Mouse (Mus musculus) CH12.LX (cell line): ENCODE results near the gene Runx2. TPM values are rescaled to one million over a fixed set of nuclear protein-coding genes. Genes with fewer than 3 reads are reported as not detected.

Experiments
- DNase-seq: peaks from one replicate; pipeline ENCODE4 v3.0.0-alpha.2; 2013; ENCODE audit errors: extremely low read depth
- H3K27ac ChIP-seq: 2 replicates; pipeline ENCODE4 v1.5.1; 2012; ENCODE audit warnings: low read depth, mild to moderate bottlenecking, control low read depth, moderate library complexity; ENCODE audit not compliant: insufficient read depth
- H3K27me3 ChIP-seq: replicated peaks from 2 replicates; pipeline ENCODE3; 2012; ENCODE audit warnings: inconsistent platforms
- H3K36me3 ChIP-seq, 2 experiments: replicated peaks in 1 of 2; 2 replicates each; pipeline versions ENCODE3 to v1.6.1; 2012; ENCODE audit warnings: inconsistent platforms in 1 of 2, low read length in 1 of 2, mild to moderate bottlenecking in 1 of 2, mixed read lengths in 1 of 2, moderate library complexity in 1 of 2; ENCODE audit not compliant: control insufficient read depth in 1 of 2, insufficient read depth in 1 of 2
- H3K4me1 ChIP-seq, 2 experiments: 2 replicates each; pipeline ENCODE4 v1.6.1; 2012; ENCODE audit warnings: inconsistent platforms in 1 of 2, moderate library complexity in 1 of 2; ENCODE audit not compliant: insufficient read depth in 2 of 2, control insufficient read depth in 1 of 2
- H3K4me2 ChIP-seq: 2 replicates; pipeline ENCODE4 v1.6.1; 2012; ENCODE audit warnings: low read depth, mild to moderate bottlenecking, control low read depth; ENCODE audit not compliant: poor library complexity, insufficient read depth, severe bottlenecking
- H3K4me3 ChIP-seq, 3 experiments: fragments of 150-350 bp in 1 of 3; sonication (generic) in 1 of 3; replicated peaks in 1 of 3; 2 replicates each; pipeline versions ENCODE3 to v1.5.1; 2011 to 2012; ENCODE audit warnings: low read depth in 2 of 3, low read length in 2 of 3, mild to moderate bottlenecking in 2 of 3, moderate library complexity in 2 of 3, control low read depth in 1 of 3, improper control_type of control experiment in 1 of 3, inconsistent platforms in 1 of 3, mixed read lengths in 1 of 3; ENCODE audit not compliant: poor library complexity in 1 of 3
- H3K79me2 ChIP-seq: replicated peaks from 2 replicates; pipeline ENCODE4 v1.6.1; 2012; ENCODE audit warnings: mild to moderate bottlenecking, moderate library complexity; ENCODE audit not compliant: control insufficient read depth, poor library complexity, insufficient read depth, severe bottlenecking; ENCODE audit errors: extremely low read depth
- H3K9ac ChIP-seq: 2 replicates; pipeline ENCODE4 v1.6.1; 2012; ENCODE audit warnings: low read depth, mild to moderate bottlenecking, control low read depth, moderate library complexity; ENCODE audit not compliant: insufficient read depth
- H3K9me3 ChIP-seq: replicated peaks from 2 replicates; pipeline ENCODE3; 2012; ENCODE audit warnings: low read length, inconsistent platforms, mixed read lengths
- BHLHE40 ChIP-seq: IDR thresholded peaks from 2 replicates; pipeline ENCODE4 v1.6.1; 2011; ENCODE audit warnings: mild to moderate bottlenecking, low read depth, low read length, improper control_type of control experiment
- CHD1 ChIP-seq: IDR thresholded peaks from 2 replicates; pipeline ENCODE4 v1.6.1; 2012; ENCODE audit warnings: low read depth, low read length, improper control_type of control experiment, inconsistent platforms
- CHD2 ChIP-seq: IDR thresholded peaks from 2 replicates; pipeline ENCODE4 v1.6.1; 2011; ENCODE audit warnings: low read length, improper control_type of control experiment
- CTCF ChIP-seq, 2 experiments: IDR thresholded peaks in 1 of 2; conservative IDR thresholded peaks in 1 of 2; 2 replicates each; pipeline ENCODE4 v1.5.1; 2011 to 2012; ENCODE audit warnings: low read depth in 2 of 2, low read length in 2 of 2, improper control_type of control experiment in 1 of 2, inconsistent platforms in 1 of 2, mild to moderate bottlenecking in 1 of 2, moderate library complexity in 1 of 2
- ELF1 ChIP-seq: IDR thresholded peaks from 2 replicates; pipeline ENCODE4 v1.6.1; 2014; ENCODE audit warnings: low read depth, mild to moderate bottlenecking, inconsistent platforms, low read length, improper control_type of control experiment
- EP300 ChIP-seq: IDR thresholded peaks from 2 replicates; pipeline ENCODE4 v1.6.1; 2011; ENCODE audit warnings: low read length, improper control_type of control experiment
- ETS1 ChIP-seq: conservative IDR thresholded peaks from 2 replicates; pipeline ENCODE4 v1.6.1; 2012; ENCODE audit warnings: low read depth, mild to moderate bottlenecking, inconsistent platforms, low read length, improper control_type of control experiment, moderate library complexity
- GABPA ChIP-seq: IDR thresholded peaks from 2 replicates; pipeline ENCODE4 v1.6.1; 2012; ENCODE audit warnings: low read depth, low read length, improper control_type of control experiment, inconsistent platforms; ENCODE audit not compliant: insufficient replicate concordance
- HCFC1 ChIP-seq: IDR thresholded peaks from 2 replicates; pipeline ENCODE4 v1.6.1; 2012; ENCODE audit warnings: low read depth, mild to moderate bottlenecking, inconsistent platforms, low read length, improper control_type of control experiment
- IRF4 ChIP-seq: IDR thresholded peaks from 2 replicates; pipeline ENCODE4 v1.6.1; 2014; ENCODE audit warnings: low read depth, mild to moderate bottlenecking, inconsistent platforms, low read length, improper control_type of control experiment
- JUND ChIP-seq: conservative IDR thresholded peaks from 2 replicates; pipeline ENCODE4 v1.6.1; 2011; ENCODE audit warnings: low read depth, low read length, improper control_type of control experiment
- KAT2A ChIP-seq: IDR thresholded peaks from 2 replicates; pipeline ENCODE4 v1.6.1; 2012; ENCODE audit warnings: low read length, improper control_type of control experiment, inconsistent platforms; ENCODE audit not compliant: insufficient replicate concordance
- MAFK ChIP-seq: IDR thresholded peaks from 2 replicates; pipeline ENCODE4 v1.6.1; 2011; ENCODE audit warnings: low read length, improper control_type of control experiment; ENCODE audit not compliant: insufficient replicate concordance
- MAX ChIP-seq: IDR thresholded peaks from 2 replicates; pipeline ENCODE4 v1.6.1; 2011; ENCODE audit warnings: low read length, improper control_type of control experiment
- MAZ ChIP-seq: IDR thresholded peaks from 2 replicates; pipeline ENCODE4 v1.6.1; 2012; ENCODE audit warnings: low read depth, mild to moderate bottlenecking, inconsistent platforms, low read length, improper control_type of control experiment, moderate library complexity
- MEF2A ChIP-seq: IDR thresholded peaks from 2 replicates; pipeline ENCODE4 v1.6.1; 2014; ENCODE audit warnings: low read depth, mild to moderate bottlenecking, inconsistent platforms, low read length, improper control_type of control experiment, borderline replicate concordance
- MXI1 ChIP-seq: IDR thresholded peaks from 2 replicates; pipeline ENCODE4 v1.6.1; 2011; ENCODE audit warnings: mild to moderate bottlenecking, low read depth, low read length, improper control_type of control experiment
- MYC ChIP-seq: IDR thresholded peaks from 2 replicates; pipeline ENCODE4 v1.6.1; 2011; ENCODE audit warnings: low read depth, mild to moderate bottlenecking, improper control_type of control experiment, low read length
- NELFE ChIP-seq: IDR thresholded peaks from 2 replicates; pipeline ENCODE4 v1.6.1; 2011; ENCODE audit warnings: low read depth, low read length, improper control_type of control experiment
- NRF1 ChIP-seq: IDR thresholded peaks from 2 replicates; pipeline ENCODE4 v1.6.1; 2014; ENCODE audit warnings: low read depth, mild to moderate bottlenecking, inconsistent platforms, low read length, improper control_type of control experiment, moderate library complexity
- PAX5 ChIP-seq: IDR thresholded peaks from 2 replicates; pipeline ENCODE4 v1.6.1; 2012; ENCODE audit warnings: low read length, inconsistent platforms, mixed read lengths
- RAD21 ChIP-seq: IDR thresholded peaks from 2 replicates; pipeline ENCODE4 v1.6.1; 2011; ENCODE audit warnings: low read depth, mild to moderate bottlenecking, low read length, improper control_type of control experiment, moderate library complexity
- RCOR1 ChIP-seq: conservative IDR thresholded peaks from 2 replicates; pipeline ENCODE4 v1.6.1; 2012; ENCODE audit warnings: low read depth, mild to moderate bottlenecking, inconsistent platforms, low read length, improper control_type of control experiment
- SIN3A ChIP-seq: IDR thresholded peaks from 2 replicates; pipeline ENCODE4 v1.6.1; 2012; ENCODE audit warnings: low read length, improper control_type of control experiment, inconsistent platforms
- SMC3 ChIP-seq: IDR thresholded peaks from 2 replicates; pipeline ENCODE4 v1.6.1; 2011; ENCODE audit warnings: low read depth, low read length, improper control_type of control experiment
- TBP ChIP-seq: conservative IDR thresholded peaks from 2 replicates; pipeline ENCODE4 v1.6.1; 2011; ENCODE audit warnings: low read depth, low read length, improper control_type of control experiment
- TCF12 ChIP-seq: IDR thresholded peaks from 2 replicates; pipeline ENCODE4 v1.6.1; 2014; ENCODE audit warnings: low read depth, mild to moderate bottlenecking, inconsistent platforms, low read length, improper control_type of control experiment
- UBTF ChIP-seq: IDR thresholded peaks from 2 replicates; pipeline ENCODE4 v1.6.1; 2012; ENCODE audit warnings: low read depth, mild to moderate bottlenecking, inconsistent platforms, low read length, improper control_type of control experiment, moderate library complexity
- USF1 ChIP-seq: IDR thresholded peaks from 2 replicates; pipeline ENCODE4 v1.6.1; 2014; ENCODE audit warnings: low read depth, mild to moderate bottlenecking, inconsistent platforms, low read length, improper control_type of control experiment
- USF2 ChIP-seq: conservative IDR thresholded peaks from 2 replicates; pipeline ENCODE4 v1.6.1; 2011; ENCODE audit warnings: low read depth, low read length, improper control_type of control experiment
- ZKSCAN1 ChIP-seq: IDR thresholded peaks from 2 replicates; pipeline ENCODE4 v1.6.1; 2012; ENCODE audit warnings: low read depth, inconsistent platforms, low read length, improper control_type of control experiment, borderline replicate concordance
- ZNF384 ChIP-seq: IDR thresholded peaks from 2 replicates; pipeline ENCODE4 v1.6.1; 2012; ENCODE audit warnings: low read depth, low read length, improper control_type of control experiment, inconsistent platforms
- dilution Hi-C: fragments of 300-500 bp; cut with MboI; formaldehyde crosslinking; loops from 2 replicates; pipeline ENCODE4 v1.14.3; 2020; ENCODE audit warnings: low sequenced_read_pairs; ENCODE audit not compliant: extremely low pct_unique_long_range_greater_than_20kb, extremely low pct_ligation_motif_present
- in situ Hi-C: fragments of 300-500 bp; cut with MboI; formaldehyde crosslinking; loops from 3 replicates; pipeline ENCODE4 v1.14.3; 2019; ENCODE audit warnings: low sequenced_read_pairs, low pct_ligation_motif_present, low pct_unique_long_range_greater_than_20kb, mixed read lengths
- polyA plus RNA-seq: library from polyadenylated mRNA; unstranded; fragments of >175 nt; gene quantifications from 2 replicates; pipeline ENCODE4 v1.2.1, GENCODE M21; 2012; ENCODE audit warnings: low read depth; ENCODE audit not compliant: insufficient read length
- total RNA-seq, 2 experiments: library from RNA; depleted of rRNA; stranded (reverse); fragments of 300-350 nt in 1 of 2; fragments of >200 nt in 1 of 2; gene quantifications; 2 replicates each; pipeline ENCODE4 v1.2.3; 2012 to 2014

Runx2 gene
- total and polyA plus RNA-seq, 3 experiments, result 0.70 to 1.4 (median 1.1) TPM

- in situ Hi-C loops, result no loop called here
- dilution Hi-C loops, result no loop called here
- Histone ChIP-seq H3K4me2 (peak overlapping the region; percentile 33; the same call in 1 of the 2 replicates), H3K79me2 (no peaks in the 10 kb centered on the region), H3K9me3 (no peaks in the 10 kb centered on the region), H3K4me1 (peaks cover 14 to 24% of the 10 kb centered on the region in 2 experiments), H3K27ac (peak overlapping the region; percentile 96), H3K36me3 (no peaks in the 10 kb centered on the region)
- TF ChIP-seq JUND (no peak), IRF4 (no peak), TBP (no peak), CTCF (conservative IDR thresholded peaks at IDR 0.05 in 1 of 2, IDR thresholded peaks at IDR 0.05 in 1 of 2; ENCODE audit: low read depth in 2 of 2, low read length in 2 of 2) (no peak), MXI1 (peak; percentile 64; the same call in 1 of the 2 replicates), ETS1 (peak; percentile 55), KAT2A (no peak), SIN3A (0 out of 2 replicates have a peak, but pooled peaks have one; percentile 64), PAX5 (no peak), NRF1 (no peak), ELF1 (peak; percentile 60), CHD2 (no peak), HCFC1 (no peak), ZKSCAN1 (no peak), USF2 (no peak), MAX (peak; percentile 61), MAZ (no peak)
- TF ChIP-seq, all 38 proteins: peak for 5
- peak overlapping the region in 1 of 3 experiments; percentile 32 for H3K4me3 ChIP-seq
- peak overlapping the region; percentile 57 for H3K9ac ChIP-seq
- H3K27me3 ChIP-seq, result no peaks in the 10 kb centered on the region
- DNase-seq, result no peak
Observed at GRCm38 (mm10) chr17:44606245-44606644, 208.4 kb downstream of the Runx2 start.

GRCm38 (mm10) chr17:44605749-44606148 lies 208.8 kb downstream of the Runx2 start:
- peak overlapping the region; percentile 96 for H3K27ac ChIP-seq
- H3K4me2 ChIP-seq, result peak overlapping the region; percentile 33
- H3K9me3 ChIP-seq, result no peaks in the 10 kb centered on the region
- no peaks in the 10 kb centered on the region for H3K27me3 ChIP-seq
- in situ Hi-C loops, result no loop called here
- peak overlapping the region; percentile 57 for H3K9ac ChIP-seq
- H3K36me3 ChIP-seq, result no peaks in the 10 kb centered on the region
- dilution Hi-C loops, result no loop called here
- H3K4me1 ChIP-seq, result peaks cover 18 to 24% of the 10 kb centered on the region in 2 experiments
- H3K79me2 ChIP-seq, result no peaks in the 10 kb centered on the region
- H3K4me3 ChIP-seq, result peak overlapping the region in 1 of 3 experiments; percentile 32
- no peak for DNase-seq
- TF ChIP-seq UBTF (no peak; the same call in 1 of the 2 replicates), BHLHE40 (peak; percentile 28; the same call in 1 of the 2 replicates), GABPA (no peak), MAZ (peak; percentile 64), MAFK (0 out of 2 replicates have a peak, but pooled peaks have one; percentile 13), EP300 (peak; percentile 67), HCFC1 (no peak), CTCF (conservative IDR thresholded peaks at IDR 0.05 in 1 of 2, IDR thresholded peaks at IDR 0.05 in 1 of 2; ENCODE audit: low read depth in 2 of 2, low read length in 2 of 2) (no peak), TBP (no peak), RCOR1 (no peak), MEF2A (no peak), CHD1 (no peak; the same call in 1 of the 2 replicates), CHD2 (peak; percentile 54), TCF12 (peak; percentile 63; the same call in 1 of the 2 replicates), JUND (peak; percentile 84), RAD21 (no peak), ZNF384 (no peak), NELFE (no peak), USF1 (no peak), SMC3 (no peak), ZKSCAN1 (no peak), USF2 (no peak), MYC (no peak), ELF1 (no peak)
